Mouse (Mus musculus) ovary, postnatal 36 days (tissue): Measurements from ENCODE around the gene Gm17087.
A peak's percentile ranks its signal among the peaks of the same experiment; 100 is the strongest.

Experiments
- DNase-seq: peaks from one replicate; pipeline ENCODE4 v3.0.0; 2022; ENCODE audit warnings: low spot score, mixed read lengths

Gene Gm17087

DNA sequence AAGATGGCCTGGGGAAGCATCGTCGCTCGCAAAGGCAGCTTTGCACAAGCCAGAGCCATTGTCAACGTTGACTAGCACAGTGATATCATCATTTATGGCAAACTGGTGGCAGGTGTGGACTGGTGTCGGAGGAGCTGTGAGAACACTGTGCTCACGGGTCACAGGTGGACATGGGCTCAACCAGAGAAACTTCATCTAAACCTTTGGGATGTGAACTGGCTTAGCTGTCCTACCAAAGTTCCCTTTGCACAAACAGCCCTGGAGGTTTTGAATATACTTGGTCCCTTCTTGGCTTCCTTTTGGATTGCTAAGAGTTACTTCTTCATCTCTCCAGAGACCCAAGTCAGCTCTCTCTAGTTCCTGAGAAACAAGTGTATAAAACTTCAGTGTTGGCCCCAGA is at the start of gene Gm17087:
TSS of gene Gm17087 (minus strand) at position 101 of the 400 bp plus-strand sequence.
- no peak for DNase-seq

DNA sequence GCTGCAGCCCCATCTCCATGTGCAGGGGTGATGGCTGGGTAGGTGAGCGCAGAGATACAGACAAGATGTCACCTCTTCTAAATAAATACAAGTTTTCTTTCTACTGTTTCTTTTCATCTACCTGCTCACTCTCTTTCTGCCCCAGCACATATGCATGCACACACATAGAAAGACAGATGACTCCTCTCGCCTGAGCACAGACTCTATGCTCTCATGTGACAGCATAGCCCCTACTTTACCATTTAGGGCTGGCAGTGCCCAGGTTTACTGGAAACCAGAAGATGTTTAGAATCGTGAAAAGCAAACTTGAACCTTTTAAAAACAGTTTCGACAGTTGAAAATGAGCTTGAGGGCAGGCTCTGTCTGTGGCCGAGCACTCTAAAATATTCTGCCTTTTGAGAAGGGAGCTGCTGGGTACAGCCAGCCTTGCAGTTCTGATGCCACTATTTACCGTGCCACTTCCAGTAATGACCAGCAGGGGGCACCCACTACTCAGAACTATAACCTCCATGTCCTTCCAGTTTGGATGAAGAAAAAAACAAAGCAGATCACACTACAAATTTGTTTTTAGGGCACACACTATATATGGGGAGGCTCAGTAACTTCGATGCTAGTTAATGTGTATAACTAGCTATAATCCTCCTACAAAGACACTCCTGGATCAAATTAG is 47.3 kb upstream of the Gm17087 start:
- DNase-seq = peak; percentile 70

DNA sequence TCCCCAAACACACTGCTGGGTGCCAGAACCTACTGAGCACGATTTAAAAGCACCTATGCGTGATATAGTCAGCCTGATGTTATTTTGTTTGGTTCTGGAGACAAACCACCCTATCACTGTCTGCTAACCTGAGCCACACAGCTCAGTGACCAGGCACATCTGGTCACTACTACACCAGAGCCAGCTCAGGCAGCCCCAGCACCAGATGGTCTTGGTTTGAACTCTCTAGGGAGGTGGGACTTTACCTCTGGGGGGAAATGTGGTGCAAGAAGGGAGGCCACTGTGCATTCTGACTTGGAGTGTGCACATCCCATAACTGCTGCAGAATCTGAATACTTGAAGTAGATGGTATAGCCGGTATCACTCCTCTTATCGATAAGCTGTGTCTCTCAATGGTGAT is 45.2 kb upstream of the Gm17087 start:
- DNase-seq = no peak

DNA sequence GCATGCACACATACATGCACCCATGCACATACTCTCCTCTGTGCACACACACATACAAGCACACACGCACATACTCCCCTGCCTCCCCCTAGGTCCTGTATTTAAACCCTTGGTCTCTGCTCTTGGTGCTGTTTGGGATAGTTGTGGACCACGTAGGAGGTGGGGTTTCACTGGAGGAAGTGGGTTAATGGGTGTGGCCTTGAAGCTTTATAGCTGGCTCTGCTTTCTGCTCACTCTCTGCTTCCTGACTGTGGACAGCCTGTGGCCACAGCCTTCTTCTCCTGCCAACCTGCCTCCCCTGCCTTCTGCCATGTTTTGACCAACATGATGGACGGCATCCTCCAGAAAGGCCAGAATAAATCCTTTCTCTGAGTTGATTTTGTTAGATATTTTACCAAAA is 39.9 kb upstream of the Gm17087 start:
- no peak for DNase-seq

DNA sequence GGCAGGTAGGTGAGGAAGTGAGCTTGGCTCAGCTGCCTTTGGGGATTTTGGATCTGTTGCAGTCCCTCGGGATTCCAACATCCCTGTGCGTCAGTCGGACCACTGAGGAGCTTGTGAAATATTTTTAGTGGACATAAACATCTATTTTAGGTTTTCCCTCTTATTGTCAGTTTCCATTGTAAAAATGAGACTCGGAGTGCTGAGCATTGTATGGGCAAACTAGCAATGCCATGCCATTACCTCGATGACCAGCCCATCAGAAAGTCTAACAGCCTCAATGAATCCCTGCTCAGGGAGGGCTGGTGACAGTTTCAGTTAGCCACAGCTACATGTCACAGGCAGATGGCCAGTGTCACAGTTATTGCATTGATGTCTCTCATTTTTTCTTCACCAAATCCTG is 39.2 kb upstream of the Gm17087 start:
- DNase-seq = no peak

DNA sequence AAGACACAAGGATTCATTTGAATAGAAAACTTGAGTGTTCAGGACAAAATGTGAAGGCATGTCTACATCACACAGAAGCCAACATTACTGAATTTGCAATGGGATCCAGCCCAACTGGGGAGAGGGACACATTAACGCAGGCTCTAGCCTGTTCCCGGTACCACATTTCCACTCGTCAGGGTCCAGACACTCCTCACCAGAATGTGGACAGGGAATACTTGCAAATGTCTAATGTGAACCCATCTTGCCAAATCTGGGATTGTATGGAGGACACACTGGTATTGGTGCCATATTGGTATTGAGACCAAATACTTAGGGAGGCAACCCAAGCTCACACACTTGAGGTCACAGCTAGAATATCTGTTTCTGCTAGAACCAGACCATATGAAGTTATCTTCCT is 36.2 kb upstream of the Gm17087 start:
- no peak for DNase-seq

DNA sequence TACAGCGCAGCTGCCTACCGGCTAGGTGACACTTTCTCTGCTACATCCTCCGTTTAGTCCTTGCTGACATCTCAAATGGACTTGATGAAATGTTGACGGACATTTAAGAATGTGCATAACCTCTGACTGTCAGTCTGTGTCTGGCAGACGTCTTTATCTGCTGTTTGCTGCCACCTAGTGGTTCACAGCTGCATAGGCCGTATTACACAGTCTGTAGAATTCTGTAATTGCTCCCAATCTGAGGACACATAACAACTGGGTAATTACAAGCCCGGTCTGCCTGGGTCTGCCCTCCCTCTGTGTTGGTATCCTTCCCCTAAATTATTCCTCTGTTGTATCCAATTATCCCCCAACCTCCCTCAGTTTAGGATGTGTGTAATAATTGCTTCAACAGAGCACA is 31.0 kb upstream of the Gm17087 start:
- peak; percentile 46 for DNase-seq

DNA sequence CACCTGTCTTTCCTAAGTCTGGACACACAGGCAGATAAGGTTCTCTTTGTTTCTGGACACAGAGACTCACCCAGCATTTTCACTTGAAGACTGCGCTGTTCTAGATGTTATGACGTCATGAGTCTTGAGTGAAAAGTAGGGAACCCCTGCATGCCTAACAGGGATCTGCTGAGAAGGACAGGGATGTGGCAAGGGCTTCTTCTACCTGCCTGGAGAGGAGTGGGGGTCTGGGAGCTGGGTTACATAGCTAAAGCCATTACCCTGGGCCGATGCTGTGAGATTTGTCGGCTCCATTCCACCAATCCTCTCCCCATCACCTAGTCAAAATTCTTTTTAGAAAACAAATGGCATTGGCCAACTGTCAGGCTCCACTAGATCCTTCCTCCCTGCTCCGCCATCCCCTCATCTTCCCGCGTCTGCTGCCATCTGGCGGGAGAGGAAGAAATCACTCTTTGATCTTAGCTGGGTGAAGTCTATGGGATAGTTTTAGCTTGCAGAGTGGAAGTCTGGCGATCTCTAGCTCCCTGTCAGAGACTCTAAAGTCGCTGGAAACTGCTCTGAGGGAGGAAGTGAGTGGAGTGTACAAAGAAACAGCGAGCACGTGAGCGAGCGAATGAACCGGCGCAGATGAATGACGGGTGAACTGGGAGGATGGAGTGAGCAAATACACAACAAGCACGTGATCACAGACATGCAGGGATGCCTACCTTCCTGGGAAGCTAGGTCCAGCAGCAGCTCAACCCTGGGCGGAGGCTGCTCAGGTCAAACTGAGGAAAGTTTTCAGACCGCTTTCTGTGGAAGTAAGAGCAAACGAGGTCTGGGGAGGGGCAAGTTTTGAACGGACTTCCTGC is 25.9 kb upstream of the Gm17087 start:
- DNase-seq = peak; percentile 58

DNA sequence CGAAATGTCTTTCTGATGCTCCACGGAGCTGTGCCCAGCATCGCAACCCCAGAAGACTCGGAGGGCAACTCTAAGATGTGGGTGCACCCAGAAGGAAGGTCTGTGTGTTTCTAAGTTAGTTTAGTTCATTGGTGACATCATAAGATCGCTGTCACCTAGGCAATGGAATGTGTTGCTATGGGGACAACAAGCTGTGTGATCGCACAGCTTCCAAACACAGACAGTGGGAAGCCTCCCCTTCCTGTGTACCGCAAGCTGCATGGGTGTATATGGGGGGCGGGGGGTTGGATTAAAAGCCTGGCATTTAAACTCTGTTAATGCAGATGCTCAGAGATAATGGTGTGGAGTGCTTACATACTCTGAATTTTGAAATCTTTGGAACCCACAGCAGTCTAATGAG is 14.8 kb upstream of the Gm17087 start:
- DNase-seq = no peak

DNA sequence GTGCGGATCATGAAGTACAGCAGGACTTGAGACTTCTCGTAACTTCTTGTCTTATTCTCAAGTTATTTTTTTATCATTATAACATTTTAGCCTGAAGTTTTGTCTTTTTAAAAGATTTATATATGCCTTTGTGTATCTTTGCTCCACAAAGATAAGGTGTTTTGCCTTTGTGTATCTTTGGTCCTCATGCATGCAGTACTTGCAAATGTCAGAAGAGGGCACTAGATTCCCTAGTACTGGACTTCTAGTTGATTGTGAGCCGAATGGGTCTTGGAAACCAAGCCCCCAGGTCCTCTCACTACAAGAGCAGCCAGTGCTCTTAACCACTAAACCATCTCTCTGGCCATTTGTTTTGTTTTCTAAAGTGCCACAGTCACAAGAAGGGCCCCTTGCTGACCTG is 13.6 kb upstream of the Gm17087 start:
- DNase-seq = no peak

DNA sequence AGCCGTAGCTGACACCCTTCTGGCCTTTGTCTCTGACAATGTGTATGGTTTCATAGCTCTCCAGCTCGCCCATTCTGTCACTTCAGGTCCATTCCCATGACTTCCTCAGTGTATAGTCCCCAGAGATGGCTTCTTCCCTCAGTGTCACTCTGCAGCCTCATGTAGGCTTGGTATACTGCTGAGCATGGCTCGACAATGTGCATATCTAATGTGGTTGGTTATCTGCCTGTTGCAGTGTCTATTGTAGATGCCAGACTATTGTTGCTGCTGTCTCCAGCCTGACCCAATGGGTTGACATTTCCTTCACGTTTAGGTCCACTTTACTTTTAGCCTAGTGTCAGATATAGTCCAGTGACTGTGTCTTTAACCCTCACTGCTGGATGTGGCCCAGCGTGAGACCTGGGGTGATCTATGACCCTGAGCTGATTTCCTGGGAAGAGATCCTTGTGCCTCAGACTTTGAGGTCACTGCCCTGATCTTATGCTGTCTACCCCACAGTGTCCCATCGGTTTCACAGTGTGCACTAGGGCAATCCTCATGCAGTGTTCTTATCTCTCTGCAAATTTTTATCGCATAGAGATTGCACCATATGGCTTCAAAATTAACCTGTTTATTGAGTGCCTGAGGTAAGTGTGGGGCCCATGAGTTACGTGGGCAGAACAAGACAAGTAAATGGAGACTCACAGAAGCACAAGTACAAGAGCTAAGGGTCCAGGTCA is 7.0 kb upstream of the Gm17087 start:
- no peak for DNase-seq

DNA sequence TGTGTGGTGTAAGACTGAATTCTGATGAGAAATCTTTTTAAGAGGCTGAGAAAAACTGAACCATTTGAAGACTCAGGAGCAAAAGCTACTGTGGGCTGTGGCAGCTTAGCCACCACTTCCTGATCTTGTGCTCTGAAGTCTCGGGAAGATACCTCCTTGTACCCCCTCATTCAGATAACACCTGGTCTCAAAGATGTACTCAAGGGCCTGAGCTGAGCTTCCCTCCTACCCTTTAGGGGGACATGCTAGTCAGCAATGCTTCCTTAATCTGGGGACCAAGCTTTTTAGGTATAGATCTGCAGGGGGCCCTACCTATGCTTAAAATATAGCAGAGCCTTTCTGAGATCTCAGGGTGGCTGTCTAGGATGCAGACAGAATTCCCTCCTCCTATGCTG is 3.9 kb downstream of the Gm17087 start:
- no peak for DNase-seq

DNA sequence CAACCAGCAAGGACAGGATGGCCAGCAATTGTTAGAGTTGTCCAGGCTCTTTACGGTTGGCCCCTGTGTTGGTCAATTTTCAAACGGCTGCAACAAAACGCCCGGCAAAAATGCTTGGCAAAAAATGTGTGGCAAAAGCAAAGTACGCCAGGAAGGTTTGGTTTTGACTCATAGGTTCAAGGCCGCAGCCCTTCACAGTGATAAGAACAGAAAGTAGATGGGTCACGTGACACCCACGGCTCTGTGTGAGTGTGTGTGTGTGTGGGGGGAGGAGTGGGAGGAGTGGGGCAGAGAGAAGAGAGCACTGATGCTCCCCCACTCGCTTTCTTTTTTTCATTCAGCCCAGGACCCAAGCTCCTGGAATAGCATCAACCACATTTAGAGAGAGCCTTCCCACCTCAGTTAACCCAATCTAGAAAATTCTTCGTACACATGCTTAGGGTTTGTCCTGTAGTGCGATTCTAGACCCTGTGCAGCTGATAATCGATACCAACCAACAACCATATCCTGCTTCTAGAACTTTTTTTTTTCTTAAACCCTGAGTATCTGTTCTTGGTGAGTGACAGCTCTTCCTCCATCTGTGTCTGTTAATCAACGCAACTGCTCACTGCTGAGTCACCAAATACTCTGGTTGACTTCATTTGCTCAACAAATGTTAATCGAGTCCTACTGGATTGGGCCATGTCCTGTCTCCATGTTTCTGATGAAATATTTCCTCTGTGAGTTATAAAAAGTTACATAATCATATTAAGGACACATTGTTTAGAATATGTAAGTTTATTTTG is 4.5 kb downstream of the Gm17087 start:
- no peak for DNase-seq

DNA sequence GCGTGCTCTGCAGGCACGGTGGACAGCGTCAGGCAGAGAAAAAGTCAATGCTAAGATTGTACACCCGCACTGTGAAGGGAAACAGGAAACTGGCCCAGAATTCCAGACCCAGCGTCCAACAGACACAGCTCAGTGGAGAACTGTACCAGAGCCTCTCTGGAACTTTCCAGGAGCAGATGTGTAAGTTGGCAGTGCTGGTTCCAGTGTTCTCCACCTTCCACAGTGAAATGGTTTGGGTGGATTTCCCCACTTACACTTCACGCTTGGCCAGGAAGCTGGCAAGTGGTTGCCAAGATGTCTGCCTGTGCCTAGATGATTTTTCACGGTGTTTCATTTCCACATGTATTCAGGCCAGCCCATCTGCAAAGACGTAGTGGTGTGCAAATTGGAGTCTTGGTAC is 8.8 kb downstream of the Gm17087 start:
- no peak for DNase-seq

DNA sequence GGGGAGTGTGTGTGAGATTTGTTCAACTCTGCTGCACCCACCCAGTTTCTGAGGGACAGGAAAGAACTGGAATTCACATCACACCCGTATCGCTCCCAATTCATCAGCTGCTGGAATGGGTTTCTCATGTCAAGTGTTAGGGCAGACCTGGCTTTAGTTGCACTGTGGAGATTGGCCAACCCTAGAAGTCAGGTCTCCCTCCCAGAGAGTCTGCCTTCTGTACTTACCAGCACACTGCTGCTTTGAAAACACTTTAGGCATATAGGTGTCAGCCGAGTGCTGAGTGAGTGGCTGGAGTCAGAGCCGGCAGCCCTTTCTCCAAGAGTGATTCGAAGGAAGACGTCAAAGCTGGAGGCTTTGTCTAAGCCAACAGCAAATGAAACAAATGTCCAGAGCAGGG is 10.5 kb downstream of the Gm17087 start:
- DNase-seq = no peak

DNA sequence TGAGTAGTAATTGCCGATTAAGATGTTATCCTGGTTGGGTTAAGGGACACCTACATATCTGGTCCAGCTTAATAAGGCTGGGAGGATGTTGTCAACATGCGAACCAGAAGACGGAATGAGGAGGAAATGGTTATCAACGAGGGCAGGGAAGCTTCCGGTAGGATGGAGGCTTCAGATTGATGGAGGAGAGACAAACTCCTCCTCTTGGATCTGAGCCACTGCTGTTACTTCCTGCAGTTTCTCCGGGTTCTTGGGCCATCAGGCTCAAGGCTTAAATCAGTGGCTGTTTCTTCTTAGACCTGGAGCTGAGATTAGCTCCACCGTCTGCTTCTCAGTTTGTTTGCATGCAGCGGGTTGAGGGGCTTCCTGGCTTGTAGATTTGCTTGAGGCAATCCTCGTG is 11.0 kb downstream of the Gm17087 start:
- no peak for DNase-seq

DNA sequence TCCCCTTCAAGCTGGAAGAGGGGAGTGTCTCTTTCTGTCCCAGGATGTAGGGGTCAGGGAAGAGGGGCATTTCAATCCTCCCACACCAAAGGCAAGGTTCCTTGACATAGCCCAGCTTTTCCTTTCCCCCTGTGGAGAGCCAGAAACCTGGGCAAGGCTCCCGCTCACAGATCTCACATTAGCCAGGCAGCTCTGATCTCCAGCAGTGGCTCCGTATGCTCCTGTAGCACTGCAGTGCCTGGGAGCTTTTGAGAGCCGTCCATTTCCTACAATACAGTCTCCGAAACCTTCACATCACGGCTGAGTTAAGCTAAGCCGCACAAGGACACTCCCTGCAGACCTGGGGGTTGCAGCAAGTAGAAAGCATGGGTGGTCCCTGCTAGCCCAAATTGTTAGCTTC is 12.5 kb downstream of the Gm17087 start:
- DNase-seq = no peak

DNA sequence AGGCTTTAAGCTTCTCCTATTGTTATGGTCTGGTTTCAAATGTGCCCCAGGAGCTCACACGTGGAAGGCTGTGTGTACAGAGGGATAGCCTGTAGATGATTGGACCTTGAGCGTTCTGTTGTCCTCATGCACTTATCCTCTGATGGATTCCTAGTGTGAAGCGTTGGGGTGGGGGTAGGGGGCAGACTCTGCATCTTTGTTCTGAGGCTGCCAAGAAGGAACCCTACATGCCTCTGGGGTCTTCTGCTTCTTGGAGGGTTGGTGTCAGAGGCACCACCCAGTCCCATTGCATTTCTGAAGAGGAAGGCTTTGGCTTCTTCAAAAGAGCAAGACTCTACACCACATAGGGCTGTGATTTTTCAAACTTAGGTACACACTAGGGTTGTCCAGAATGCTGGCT is 13.1 kb downstream of the Gm17087 start:
- DNase-seq = no peak

DNA sequence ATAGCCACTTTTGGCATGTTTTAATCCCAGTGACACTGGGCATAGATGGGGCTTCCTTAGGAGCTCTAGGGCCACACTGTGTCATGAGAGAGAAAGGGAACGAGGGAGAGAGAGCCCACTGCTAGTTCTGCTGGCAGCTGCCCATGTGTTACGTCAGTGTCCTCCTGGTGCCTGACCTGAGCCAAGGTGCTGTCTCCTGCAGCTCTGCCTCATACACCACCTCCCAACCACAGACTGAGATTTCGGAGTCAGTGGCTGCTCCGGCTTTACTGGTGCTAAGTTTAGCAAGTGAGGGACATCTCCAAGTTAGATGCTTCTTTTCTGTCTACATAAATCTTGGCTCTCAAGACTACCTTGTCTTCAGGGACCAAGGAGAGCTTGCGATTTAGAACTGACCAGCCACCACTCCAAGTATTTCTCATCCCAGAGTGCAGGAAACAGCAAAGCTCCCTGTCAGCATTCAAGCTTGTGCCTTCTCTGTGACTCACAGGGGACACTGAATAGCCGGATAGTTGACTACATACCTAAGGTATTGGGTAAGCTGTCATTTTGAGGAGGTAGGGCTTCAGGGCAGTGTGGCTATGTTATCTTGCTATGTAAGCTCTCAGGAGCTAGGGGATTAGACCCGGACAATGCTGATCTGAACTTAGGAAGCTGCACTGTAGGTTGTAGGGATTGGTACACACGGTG is 14.3 kb downstream of the Gm17087 start:
- DNase-seq = no peak

DNA sequence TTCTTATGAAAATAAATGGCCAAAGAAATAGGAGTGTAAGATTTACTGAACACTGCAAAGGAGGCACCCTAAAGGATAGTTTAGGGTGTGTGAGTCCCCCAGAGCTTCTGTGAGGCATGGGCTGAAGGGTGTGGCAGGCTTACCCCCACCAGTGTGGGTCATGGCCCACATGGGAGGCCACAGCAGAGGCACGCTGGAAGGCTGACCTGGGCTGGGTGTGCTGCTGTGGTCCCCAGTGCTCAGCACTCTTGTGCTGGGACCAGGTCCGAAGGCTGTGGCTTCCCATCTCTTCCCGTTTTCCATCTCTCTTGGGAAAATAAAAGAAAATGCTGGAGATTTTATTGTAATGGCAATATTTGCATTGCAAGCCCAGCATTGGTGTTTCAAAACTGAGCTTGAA is 15.1 kb downstream of the Gm17087 start:
- DNase-seq = no peak

DNA sequence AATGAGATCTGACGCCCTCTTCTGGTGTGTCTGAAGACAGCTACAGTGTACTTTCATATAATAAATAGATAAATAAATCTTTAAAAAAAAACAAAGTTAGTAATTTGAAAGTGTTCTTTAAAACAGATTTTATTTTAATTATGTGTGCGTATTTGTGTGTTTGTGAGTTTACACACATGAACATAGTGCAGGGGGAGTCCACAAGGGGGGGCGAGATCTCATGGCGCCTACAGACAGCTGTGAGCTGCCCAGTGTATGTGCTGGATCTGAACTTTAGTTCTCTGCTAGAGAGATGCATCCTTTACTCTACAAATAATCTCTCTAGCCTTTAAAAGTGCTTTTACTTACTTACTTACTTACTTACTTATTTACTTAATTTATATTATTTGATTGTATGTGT is 18.0 kb downstream of the Gm17087 start:
- no peak for DNase-seq

DNA sequence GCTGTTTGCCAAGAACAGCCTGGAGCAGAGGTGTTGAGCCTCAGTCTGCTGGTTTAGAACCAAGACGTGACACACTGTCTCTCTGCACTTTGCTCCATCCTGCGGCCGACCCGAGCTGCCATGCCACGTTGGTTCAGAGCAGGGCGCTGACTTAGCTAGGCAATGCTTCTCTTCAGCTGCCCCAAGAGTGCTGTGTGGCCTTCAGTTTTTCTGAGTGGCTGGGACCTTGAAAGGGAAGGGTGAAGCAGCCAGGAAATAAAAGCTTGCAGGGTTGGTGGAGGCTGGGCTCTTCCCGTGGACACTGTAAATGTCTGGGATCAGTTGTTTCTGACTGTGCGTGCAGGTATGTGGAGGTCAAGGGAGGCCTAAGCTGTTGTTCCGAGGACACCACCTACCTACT is 20.4 kb downstream of the Gm17087 start:
- DNase-seq = no peak
